Mouse (Mus musculus) lung, embryonic 15.5 days (tissue): Measurements from ENCODE around the gene Gm21954. TPM values are rescaled to one million over a fixed set of nuclear protein-coding genes. Genes with fewer than 3 reads are reported as not detected.

Experiments
- ATAC-seq: fragments of 200-750 bp; cut with Nextera tagmentation; 2 replicates; pipeline ENCODE4 v1.8.0; 2017; ENCODE audit warnings: moderate number of reproducible peaks, borderline replicate concordance; ENCODE audit not compliant: low FRiP score, low TSS enrichment; ENCODE audit errors: extremely low read depth
- H3K27ac ChIP-seq: fragments of 300-500 bp; sonication (generic); 2 replicates; pipeline ENCODE4 v1.5.1; 2015; ENCODE audit warnings: moderate library complexity, mild to moderate bottlenecking, inconsistent platforms
- H3K27me3 ChIP-seq: fragments of 300-500 bp; sonication (generic); 2 replicates; pipeline ENCODE4 v1.6.1; 2015; ENCODE audit warnings: inconsistent platforms
- H3K36me3 ChIP-seq: fragments of 300-500 bp; sonication (generic); 2 replicates; pipeline ENCODE4 v1.6.1; 2015; ENCODE audit warnings: inconsistent platforms
- H3K4me1 ChIP-seq: fragments of 300-500 bp; sonication (generic); 2 replicates; pipeline ENCODE4 v1.6.1; 2015; ENCODE audit warnings: inconsistent platforms
- H3K4me2 ChIP-seq: fragments of 300-500 bp; sonication (generic); 2 replicates; pipeline ENCODE4 v1.6.1; 2015; ENCODE audit warnings: inconsistent platforms, mild to moderate bottlenecking, moderate library complexity
- H3K4me3 ChIP-seq: fragments of 300-500 bp; sonication (generic); 2 replicates; pipeline ENCODE4 v1.5.1; 2015; ENCODE audit warnings: mild to moderate bottlenecking, inconsistent platforms
- H3K9ac ChIP-seq: fragments of 300-500 bp; sonication (generic); 2 replicates; pipeline ENCODE4 v1.6.1; 2015; ENCODE audit warnings: inconsistent platforms
- H3K9me3 ChIP-seq: fragments of 300-500 bp; sonication (generic); 2 replicates; pipeline ENCODE4 v1.6.1; 2016; ENCODE audit warnings: inconsistent platforms
- WGBS: fragments of 180-500 bp; shearing (Covaris S2); methylation state at CpG from one replicate; pipeline ENCODE4 v1.1.7; 2015; 5-methylcytosine and 5-hydroxymethylcytosine counted together
- polyA plus RNA-seq: library from polyadenylated mRNA; unstranded; fragments of >200 nt; fragmentation: Nextera tagmentation; extraction: Ambion mirVana; gene quantifications from 2 replicates; pipeline ENCODE4 v1.2.1, GENCODE M21; 2015

The Gm21954 gene
- not detected in 2 replicates for polyA plus RNA-seq

GRCm38 (mm10) chr3:55472110-55472509 is at the start of gene Gm21954:
Gene Gm21954, minus strand, starts transcription at chr3:55472210.
- Histone ChIP-seq H3K36me3 (no peaks in the 10 kb centered on the region), H3K27ac (no peak within 1 kb of the TSS), H3K9me3 (no peaks in the 10 kb centered on the region), H3K4me1 (no peaks in the 10 kb centered on the region), H3K4me2 (no peak within 1 kb of the TSS), H3K9ac (no peak within 1 kb of the TSS), H3K27me3 (no peaks in the 10 kb centered on the region), H3K4me3 (no peak within 1 kb of the TSS)
- ATAC-seq: no peak
- WGBS: 81% methylated on average over 2 of the region's 2 CpGs

- Histone ChIP-seq H3K4me2 (no peak overlapping the region), H3K9ac (no peak overlapping the region), H3K4me1 (peaks cover 5% of the 10 kb centered on the region), H3K27ac (no peak overlapping the region), H3K36me3 (no peaks in the 10 kb centered on the region), H3K27me3 (no peaks in the 10 kb centered on the region), H3K9me3 (no peaks in the 10 kb centered on the region), H3K4me3 (no peak overlapping the region)
- 80% methylated on average over 8 of the region's 8 CpGs for WGBS
- ATAC-seq: no peak
Observed at GRCm38 (mm10) chr3:55521776-55522175, 49.8 kb upstream of the Gm21954 start.

- Histone ChIP-seq H3K4me3 (no peak overlapping the region), H3K9me3 (no peaks in the 10 kb centered on the region), H3K27me3 (no peaks in the 10 kb centered on the region), H3K36me3 (no peaks in the 10 kb centered on the region), H3K4me2 (no peak overlapping the region), H3K4me1 (peaks cover 6% of the 10 kb centered on the region), H3K27ac (no peak overlapping the region), H3K9ac (no peak overlapping the region)
- ATAC-seq: no peak
- WGBS: 23% methylated on average over 12 of the region's 12 CpGs
Observed at GRCm38 (mm10) chr3:55520240-55521180, 48.5 kb upstream of the Gm21954 start.

GRCm38 (mm10) chr3:55517454-55518014 is 45.5 kb upstream of the Gm21954 start:
- no peak for ATAC-seq
- H3K4me3 ChIP-seq: peak overlapping the region; percentile 26
- H3K27me3 ChIP-seq: no peaks in the 10 kb centered on the region
- peaks cover 6% of the 10 kb centered on the region for H3K4me1 ChIP-seq
- no peak overlapping the region for H3K27ac ChIP-seq
- WGBS: 32% methylated on average over 17 of the region's 17 CpGs
- no peak overlapping the region for H3K9ac ChIP-seq
- no peaks in the 10 kb centered on the region for H3K9me3 ChIP-seq
- H3K4me2 ChIP-seq: peak overlapping the region; percentile 53
- H3K36me3 ChIP-seq: no peaks in the 10 kb centered on the region

GRCm38 (mm10) chr3:55515966-55516365 is 44.0 kb upstream of the Gm21954 start:
- WGBS: 71% methylated on average over 5 of the region's 5 CpGs
- no peak overlapping the region for H3K9ac ChIP-seq
- H3K9me3 ChIP-seq: no peaks in the 10 kb centered on the region
- H3K27ac ChIP-seq: no peak overlapping the region
- no peak overlapping the region for H3K4me2 ChIP-seq
- no peaks in the 10 kb centered on the region for H3K27me3 ChIP-seq
- no peaks in the 10 kb centered on the region for H3K36me3 ChIP-seq
- peaks cover 6% of the 10 kb centered on the region for H3K4me1 ChIP-seq
- ATAC-seq: no peak
- H3K4me3 ChIP-seq: no peak overlapping the region

GRCm38 (mm10) chr3:55511658-55512057 is 39.6 kb upstream of the Gm21954 start:
- H3K27ac ChIP-seq: no peak overlapping the region; the same call in 1 of the 2 replicates
- no peaks in the 10 kb centered on the region for H3K36me3 ChIP-seq
- WGBS: 45% methylated on average over 6 of the region's 6 CpGs
- ATAC-seq: no peak
- no peak overlapping the region for H3K4me2 ChIP-seq
- no peaks in the 10 kb centered on the region for H3K27me3 ChIP-seq
- no peaks in the 10 kb centered on the region for H3K4me1 ChIP-seq
- H3K9ac ChIP-seq: no peak overlapping the region
- no peaks in the 10 kb centered on the region for H3K9me3 ChIP-seq
- H3K4me3 ChIP-seq: no peak overlapping the region

- Histone ChIP-seq H3K36me3 (no peaks in the 10 kb centered on the region), H3K4me1 (no peaks in the 10 kb centered on the region), H3K4me3 (no peak overlapping the region), H3K9me3 (no peaks in the 10 kb centered on the region), H3K4me2 (no peak overlapping the region), H3K27ac (no peak overlapping the region), H3K27me3 (no peaks in the 10 kb centered on the region), H3K9ac (no peak overlapping the region)
- 60% methylated on average over 7 of the region's 7 CpGs for WGBS
- ATAC-seq: no peak
Observed at GRCm38 (mm10) chr3:55510198-55510597, 38.2 kb upstream of the Gm21954 start.

- H3K9ac ChIP-seq: no peak overlapping the region
- no peaks in the 10 kb centered on the region for H3K27me3 ChIP-seq
- no peaks in the 10 kb centered on the region for H3K4me1 ChIP-seq
- no peak overlapping the region for H3K27ac ChIP-seq
- no peak overlapping the region for H3K4me3 ChIP-seq
- 81% methylated on average over 7 of the region's 7 CpGs for WGBS
- no peak overlapping the region for H3K4me2 ChIP-seq
- no peak for ATAC-seq
- H3K36me3 ChIP-seq: no peaks in the 10 kb centered on the region
- no peaks in the 10 kb centered on the region for H3K9me3 ChIP-seq
Observed at GRCm38 (mm10) chr3:55499298-55499697, 27.3 kb upstream of the Gm21954 start.

- Histone ChIP-seq H3K27me3 (no peaks in the 10 kb centered on the region), H3K27ac (no peak overlapping the region), H3K9ac (no peak overlapping the region), H3K9me3 (no peaks in the 10 kb centered on the region), H3K4me2 (no peak overlapping the region), H3K4me3 (no peak overlapping the region), H3K36me3 (no peaks in the 10 kb centered on the region), H3K4me1 (no peaks in the 10 kb centered on the region)
- ATAC-seq: no peak
- WGBS: 83% methylated on average over 9 of the region's 9 CpGs
Observed at GRCm38 (mm10) chr3:55496462-55496941, 24.5 kb upstream of the Gm21954 start.

- Histone ChIP-seq H3K9me3 (no peaks in the 10 kb centered on the region), H3K4me2 (no peak overlapping the region)
- WGBS: 75% methylated on average over 4 of the region's 4 CpGs
Observed at GRCm38 (mm10) chr3:55495866-55496265, 23.9 kb upstream of the Gm21954 start.

GRCm38 (mm10) chr3:55495231-55495630 is 23.2 kb upstream of the Gm21954 start:
- Histone ChIP-seq H3K27ac (no peak overlapping the region), H3K4me3 (no peak overlapping the region), H3K4me1 (no peaks in the 10 kb centered on the region), H3K36me3 (no peaks in the 10 kb centered on the region), H3K9ac (no peak overlapping the region), H3K4me2 (no peak overlapping the region), H3K27me3 (no peaks in the 10 kb centered on the region), H3K9me3 (no peaks in the 10 kb centered on the region)
- no peak for ATAC-seq
- WGBS: 71% methylated on average over 7 of the region's 7 CpGs

More at GRCm38 (mm10) chr3:55495866-55496265, 23.9 kb upstream of the Gm21954 start:
- no peaks in the 10 kb centered on the region for H3K4me1 ChIP-seq
- ATAC-seq: no peak
- no peak overlapping the region for H3K27ac ChIP-seq
- no peak overlapping the region for H3K4me3 ChIP-seq
- no peaks in the 10 kb centered on the region for H3K36me3 ChIP-seq
- H3K9ac ChIP-seq: no peak overlapping the region
- no peaks in the 10 kb centered on the region for H3K27me3 ChIP-seq

GRCm38 (mm10) chr3:55494348-55494747 is 22.3 kb upstream of the Gm21954 start:
- Histone ChIP-seq H3K27ac (no peak overlapping the region), H3K9me3 (no peaks in the 10 kb centered on the region), H3K4me2 (no peak overlapping the region), H3K4me3 (no peak overlapping the region), H3K36me3 (no peaks in the 10 kb centered on the region), H3K27me3 (no peaks in the 10 kb centered on the region), H3K9ac (no peak overlapping the region), H3K4me1 (no peaks in the 10 kb centered on the region)
- ATAC-seq: no peak
- WGBS: 48% methylated on average over 4 of the region's 4 CpGs
